Mouse (Mus musculus) CH12.LX (cell line): ENCODE results near the gene Cspg4. TPM values are rescaled to one million over a fixed set of nuclear protein-coding genes. Genes with fewer than 3 reads are reported as not detected.

Source experiments
- DNase-seq: peaks from one replicate; pipeline ENCODE4 v3.0.0-alpha.2; 2013; ENCODE audit errors: extremely low read depth
- H3K27ac ChIP-seq: 2 replicates; pipeline ENCODE4 v1.5.1; 2012; ENCODE audit warnings: low read depth, mild to moderate bottlenecking, control low read depth, moderate library complexity; ENCODE audit not compliant: insufficient read depth
- H3K27me3 ChIP-seq: replicated peaks from 2 replicates; pipeline ENCODE3; 2012; ENCODE audit warnings: inconsistent platforms
- H3K36me3 ChIP-seq, 2 experiments: replicated peaks in 1 of 2; 2 replicates each; pipeline versions ENCODE3 to v1.6.1; 2012; ENCODE audit warnings: inconsistent platforms in 1 of 2, low read length in 1 of 2, mild to moderate bottlenecking in 1 of 2, mixed read lengths in 1 of 2, moderate library complexity in 1 of 2; ENCODE audit not compliant: control insufficient read depth in 1 of 2, insufficient read depth in 1 of 2
- H3K4me1 ChIP-seq, 2 experiments: 2 replicates each; pipeline ENCODE4 v1.6.1; 2012; ENCODE audit warnings: inconsistent platforms in 1 of 2, moderate library complexity in 1 of 2; ENCODE audit not compliant: insufficient read depth in 2 of 2, control insufficient read depth in 1 of 2
- H3K4me2 ChIP-seq: 2 replicates; pipeline ENCODE4 v1.6.1; 2012; ENCODE audit warnings: low read depth, mild to moderate bottlenecking, control low read depth; ENCODE audit not compliant: poor library complexity, insufficient read depth, severe bottlenecking
- H3K4me3 ChIP-seq, 3 experiments: fragments of 150-350 bp in 1 of 3; sonication (generic) in 1 of 3; replicated peaks in 1 of 3; 2 replicates each; pipeline versions ENCODE3 to v1.5.1; 2011 to 2012; ENCODE audit warnings: low read depth in 2 of 3, low read length in 2 of 3, mild to moderate bottlenecking in 2 of 3, moderate library complexity in 2 of 3, control low read depth in 1 of 3, improper control_type of control experiment in 1 of 3, inconsistent platforms in 1 of 3, mixed read lengths in 1 of 3; ENCODE audit not compliant: poor library complexity in 1 of 3
- H3K79me2 ChIP-seq: replicated peaks from 2 replicates; pipeline ENCODE4 v1.6.1; 2012; ENCODE audit warnings: mild to moderate bottlenecking, moderate library complexity; ENCODE audit not compliant: control insufficient read depth, poor library complexity, insufficient read depth, severe bottlenecking; ENCODE audit errors: extremely low read depth
- H3K9ac ChIP-seq: 2 replicates; pipeline ENCODE4 v1.6.1; 2012; ENCODE audit warnings: low read depth, mild to moderate bottlenecking, control low read depth, moderate library complexity; ENCODE audit not compliant: insufficient read depth
- H3K9me3 ChIP-seq: replicated peaks from 2 replicates; pipeline ENCODE3; 2012; ENCODE audit warnings: low read length, inconsistent platforms, mixed read lengths
- BHLHE40 ChIP-seq: IDR thresholded peaks from 2 replicates; pipeline ENCODE4 v1.6.1; 2011; ENCODE audit warnings: mild to moderate bottlenecking, low read depth, low read length, improper control_type of control experiment
- ELF1 ChIP-seq: IDR thresholded peaks from 2 replicates; pipeline ENCODE4 v1.6.1; 2014; ENCODE audit warnings: low read depth, mild to moderate bottlenecking, inconsistent platforms, low read length, improper control_type of control experiment
- ETS1 ChIP-seq: conservative IDR thresholded peaks from 2 replicates; pipeline ENCODE4 v1.6.1; 2012; ENCODE audit warnings: low read depth, mild to moderate bottlenecking, inconsistent platforms, low read length, improper control_type of control experiment, moderate library complexity
- IRF4 ChIP-seq: IDR thresholded peaks from 2 replicates; pipeline ENCODE4 v1.6.1; 2014; ENCODE audit warnings: low read depth, mild to moderate bottlenecking, inconsistent platforms, low read length, improper control_type of control experiment
- JUN ChIP-seq: IDR thresholded peaks from 2 replicates; pipeline ENCODE4 v1.6.1; 2011; ENCODE audit warnings: low read depth, mild to moderate bottlenecking, low read length, improper control_type of control experiment, moderate library complexity; ENCODE audit not compliant: insufficient read depth
- JUND ChIP-seq: conservative IDR thresholded peaks from 2 replicates; pipeline ENCODE4 v1.6.1; 2011; ENCODE audit warnings: low read depth, low read length, improper control_type of control experiment
- KAT2A ChIP-seq: IDR thresholded peaks from 2 replicates; pipeline ENCODE4 v1.6.1; 2012; ENCODE audit warnings: low read length, improper control_type of control experiment, inconsistent platforms; ENCODE audit not compliant: insufficient replicate concordance
- MAZ ChIP-seq: IDR thresholded peaks from 2 replicates; pipeline ENCODE4 v1.6.1; 2012; ENCODE audit warnings: low read depth, mild to moderate bottlenecking, inconsistent platforms, low read length, improper control_type of control experiment, moderate library complexity
- MXI1 ChIP-seq: IDR thresholded peaks from 2 replicates; pipeline ENCODE4 v1.6.1; 2011; ENCODE audit warnings: mild to moderate bottlenecking, low read depth, low read length, improper control_type of control experiment
- MYC ChIP-seq: IDR thresholded peaks from 2 replicates; pipeline ENCODE4 v1.6.1; 2011; ENCODE audit warnings: low read depth, mild to moderate bottlenecking, improper control_type of control experiment, low read length
- PAX5 ChIP-seq: IDR thresholded peaks from 2 replicates; pipeline ENCODE4 v1.6.1; 2012; ENCODE audit warnings: low read length, inconsistent platforms, mixed read lengths
- POLR2A ChIP-seq: IDR thresholded peaks from 2 replicates; pipeline ENCODE4 v1.6.1; 2011; ENCODE audit warnings: low read depth, mild to moderate bottlenecking, improper control_type of control experiment, low read length
- RAD21 ChIP-seq: IDR thresholded peaks from 2 replicates; pipeline ENCODE4 v1.6.1; 2011; ENCODE audit warnings: low read depth, mild to moderate bottlenecking, low read length, improper control_type of control experiment, moderate library complexity
- RCOR1 ChIP-seq: conservative IDR thresholded peaks from 2 replicates; pipeline ENCODE4 v1.6.1; 2012; ENCODE audit warnings: low read depth, mild to moderate bottlenecking, inconsistent platforms, low read length, improper control_type of control experiment
- SIN3A ChIP-seq: IDR thresholded peaks from 2 replicates; pipeline ENCODE4 v1.6.1; 2012; ENCODE audit warnings: low read length, improper control_type of control experiment, inconsistent platforms
- TCF12 ChIP-seq: IDR thresholded peaks from 2 replicates; pipeline ENCODE4 v1.6.1; 2014; ENCODE audit warnings: low read depth, mild to moderate bottlenecking, inconsistent platforms, low read length, improper control_type of control experiment
- ZKSCAN1 ChIP-seq: IDR thresholded peaks from 2 replicates; pipeline ENCODE4 v1.6.1; 2012; ENCODE audit warnings: low read depth, inconsistent platforms, low read length, improper control_type of control experiment, borderline replicate concordance
- ZMIZ1 ChIP-seq: IDR thresholded peaks from 2 replicates; pipeline ENCODE4 v1.6.1; 2012; ENCODE audit warnings: low read depth, mild to moderate bottlenecking, inconsistent platforms, low read length, improper control_type of control experiment
- dilution Hi-C: fragments of 300-500 bp; cut with MboI; formaldehyde crosslinking; loops from 2 replicates; pipeline ENCODE4 v1.14.3; 2020; ENCODE audit warnings: low sequenced_read_pairs; ENCODE audit not compliant: extremely low pct_unique_long_range_greater_than_20kb, extremely low pct_ligation_motif_present
- in situ Hi-C: fragments of 300-500 bp; cut with MboI; formaldehyde crosslinking; loops from 3 replicates; pipeline ENCODE4 v1.14.3; 2019; ENCODE audit warnings: low sequenced_read_pairs, low pct_ligation_motif_present, low pct_unique_long_range_greater_than_20kb, mixed read lengths
- polyA plus RNA-seq: library from polyadenylated mRNA; unstranded; fragments of >175 nt; gene quantifications from 2 replicates; pipeline ENCODE4 v1.2.1, GENCODE M21; 2012; ENCODE audit warnings: low read depth; ENCODE audit not compliant: insufficient read length
- total RNA-seq, 2 experiments: library from RNA; depleted of rRNA; stranded (reverse); fragments of 300-350 nt in 1 of 2; fragments of >200 nt in 1 of 2; gene quantifications; 2 replicates each; pipeline ENCODE4 v1.2.3; 2012 to 2014

Gene Cspg4
- total and polyA plus RNA-seq, 3 experiments = 0.06 to 0.08 TPM; not detected in 1

DNA sequence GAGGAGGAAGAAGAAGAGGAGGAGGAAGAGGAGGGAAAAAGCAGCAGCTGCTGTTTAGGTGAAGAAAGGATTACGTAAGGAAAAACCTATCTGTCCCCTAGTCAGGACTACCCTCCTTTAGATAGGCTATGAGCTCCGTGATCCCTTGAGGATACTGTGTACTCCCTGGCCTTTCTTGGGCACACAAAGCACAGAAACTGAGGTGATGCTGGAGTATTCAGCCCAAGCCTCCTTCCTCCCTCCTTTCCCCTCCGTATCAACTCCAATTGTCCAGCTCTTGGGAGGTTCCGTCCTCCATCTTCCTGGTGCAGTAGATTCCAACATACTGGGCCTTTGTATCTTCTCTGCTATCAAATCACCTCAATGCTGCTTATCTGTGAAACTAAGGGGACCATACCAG, 57.9 kb downstream of the Cspg4 start:
- Histone ChIP-seq H3K9ac (no peak overlapping the region), H3K79me2 (no peaks in the 10 kb centered on the region), H3K4me3 (no peak overlapping the region), H3K27ac (no peak overlapping the region), H3K27me3 (no peaks in the 10 kb centered on the region), H3K4me1 (peaks cover 17 to 27% of the 10 kb centered on the region in 2 experiments), H3K4me2 (no peak overlapping the region), H3K9me3 (peaks cover 6% of the 10 kb centered on the region), H3K36me3 (peaks cover 8 to 62% of the 10 kb centered on the region in 2 experiments)
- TF ChIP-seq MYC (no peak), RCOR1 (no peak), SIN3A (no peak), BHLHE40 (no peak), TCF12 (no peak)
- in situ Hi-C loops = no loop called here
- dilution Hi-C loops = no loop called here
- DNase-seq = no peak

DNA sequence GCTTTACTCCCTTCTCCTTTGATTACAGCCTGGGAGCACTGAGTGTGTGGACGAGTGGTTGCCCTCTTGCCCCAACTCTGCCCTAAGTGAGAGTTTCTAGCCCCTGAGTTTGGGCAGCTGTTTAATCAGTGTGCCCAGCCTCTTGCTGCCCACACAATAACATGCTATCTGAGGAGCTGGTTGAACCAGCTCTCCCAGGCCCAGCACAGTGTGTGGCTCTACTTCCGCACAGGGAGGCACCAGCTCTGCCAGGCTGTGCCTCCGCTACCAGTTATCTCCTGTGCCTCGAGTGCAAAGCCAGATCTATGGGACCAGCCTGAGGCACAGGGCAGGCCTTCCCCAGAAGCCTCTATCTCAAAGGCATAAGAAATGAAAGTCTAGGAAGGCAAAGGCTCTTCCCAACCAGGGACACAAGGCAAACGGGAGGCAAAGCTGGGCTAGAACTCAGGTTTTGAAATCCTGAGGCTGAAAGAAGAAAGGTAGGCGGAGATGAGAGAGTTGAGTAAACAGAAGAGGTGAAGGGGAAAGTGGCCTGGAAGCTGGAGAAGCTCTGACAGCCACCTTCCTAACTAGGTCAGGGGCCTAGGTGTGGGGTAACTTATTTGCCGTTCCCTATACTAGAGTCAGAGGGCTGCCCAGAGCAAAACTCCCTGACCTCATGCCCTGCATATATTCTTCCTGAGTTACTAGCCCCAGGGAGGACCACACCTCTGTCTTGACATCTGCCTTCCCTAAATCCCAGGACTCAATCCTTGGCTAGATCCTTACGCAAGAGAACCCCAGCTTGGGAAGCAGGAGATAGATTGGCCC, 59.2 kb downstream of the Cspg4 start:
- TF ChIP-seq IRF4 = no peak
- no peak for TF ChIP-seq PAX5
- no peak for TF ChIP-seq SIN3A
- no peak for TF ChIP-seq POLR2A
- TF ChIP-seq ELF1 = no peak
- TF ChIP-seq KAT2A = no peak
- no peak for TF ChIP-seq ZKSCAN1
- no peak for TF ChIP-seq MXI1
- no peak for TF ChIP-seq ZMIZ1
- TF ChIP-seq ETS1 = no peak
- TF ChIP-seq JUND = no peak
- TF ChIP-seq JUN = no peak
- TF ChIP-seq MAZ = no peak
- TF ChIP-seq RAD21 = no peak
- peaks cover 17 to 34% of the 10 kb centered on the region in 2 experiments for H3K4me1 ChIP-seq
- dilution Hi-C loops = no loop called here

More for the DNA sequence above, 59.2 kb downstream of the Cspg4 start:
- DNase-seq = no peak
- 0 out of 2 replicates have a peak overlapping the region, but pooled peaks have one; percentile 3 for H3K9ac ChIP-seq
- peaks cover 6% of the 10 kb centered on the region for H3K9me3 ChIP-seq
- H3K36me3 ChIP-seq = peaks cover 3 to 51% of the 10 kb centered on the region in 2 experiments
- in situ Hi-C loops = no loop called here
- H3K4me3 ChIP-seq = no peak overlapping the region
- H3K27me3 ChIP-seq = peaks cover 6% of the 10 kb centered on the region
- H3K79me2 ChIP-seq = no peaks in the 10 kb centered on the region
- H3K27ac ChIP-seq = no peak overlapping the region
- H3K4me2 ChIP-seq = 0 out of 2 replicates have a peak overlapping the region, but pooled peaks have one; percentile 19
